Comparison of ENCODE assay signal across 11 mouse cellular contexts in the genomic region with DNA sequence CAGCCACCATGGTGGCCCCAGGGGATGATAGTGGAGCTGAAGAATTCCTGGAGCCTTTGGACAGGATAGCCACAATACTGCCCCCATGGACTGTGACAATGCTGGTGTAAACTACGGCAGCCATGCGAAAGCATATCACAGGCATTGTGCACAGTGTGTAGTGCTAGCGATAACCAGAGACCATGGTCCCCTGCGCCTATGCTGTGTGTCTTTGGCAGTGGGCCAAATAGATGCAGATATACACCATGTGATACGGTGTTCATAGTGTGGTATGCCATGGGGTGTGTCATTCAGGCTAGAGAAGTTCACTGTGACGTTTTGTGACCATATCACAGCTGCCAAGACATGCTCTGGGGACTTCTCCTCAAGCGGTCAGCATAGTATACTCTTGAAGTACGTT.
DNase-seq lines count a peak whose midpoint lies in the region; ATAC-seq and TF ChIP-seq lines count a peak whose summit lies in the region.
"Had no signal": no experiment of that assay in that cellular context is flagged by ENCODE, and none has a peak within 500 bp of the region (broad histone marks: within the 10 kb centered on the region; RNA-seq: fewer than 3 reads in every experiment).

No protein-coding gene starts in this region.

- H3K4me1 ChIP-seq in heart, embryonic 14.5 days (ENCODE audit: control insufficient read depth in 2 of 2, insufficient read depth in 2 of 2, low read length in 2 of 2) = peaks cover 28 to 42% of the 10 kb centered on the region in 2 experiments
- peaks cover 39% of the 10 kb centered on the region for H3K4me1 ChIP-seq in heart, embryonic 10.5 days
- H3K4me1 ChIP-seq in midbrain, embryonic 13.5 days (replicated peaks) = peaks cover 25% of the 10 kb centered on the region
- peaks cover 16% of the 10 kb centered on the region for H3K4me1 ChIP-seq in midbrain, embryonic 10.5 days
- H3K4me1 ChIP-seq in limb, embryonic 10.5 days = peaks cover 30% of the 10 kb centered on the region
- no peaks in the 10 kb centered on the region for H3K4me1 ChIP-seq in stomach, postnatal 0 days (replicated peaks; ENCODE audit: control insufficient read depth, insufficient read depth)

- DNase-seq in heart, embryonic 10.5 days (ENCODE audit: low spot score) = no peak
- no peak for DNase-seq in midbrain, embryonic 10.5 days (ENCODE audit: low spot score)
- no peak for DNase-seq in limb, embryonic 10.5 days (ENCODE audit: low spot score)
- DNase-seq in stomach, postnatal 0 days (ENCODE audit: low spot score) = peak; percentile 53
- DNase-seq in adrenal gland, postnatal 4 days (ENCODE audit: low spot score in 2 of 2) = no peak
- DNase-seq: cerebellum, postnatal 25 days; right cerebral cortex, adult 18-20 months had no signal

- 20% methylated on average over 8 of the region's 8 CpGs for WGBS in heart, embryonic 14.5 days
- 44% methylated on average over 8 of the region's 8 CpGs for WGBS in heart, embryonic 10.5 days
- WGBS in midbrain, embryonic 13.5 days = 67% methylated on average over 8 of the region's 8 CpGs
- 89% methylated on average over 8 of the region's 8 CpGs for WGBS in midbrain, embryonic 10.5 days
- WGBS in limb, embryonic 10.5 days = 91% methylated on average over 8 of the region's 8 CpGs
- 47% methylated on average over 8 of the region's 8 CpGs for whole genome bisulfite sequencing in stomach, postnatal 0 days

- ATAC-seq in heart, embryonic 14.5 days (ENCODE audit: insufficient number of reproducible peaks, insufficient read depth, low FRiP score, low read depth) = peak; percentile 71
- ATAC-seq in midbrain, embryonic 13.5 days = peak; percentile 70
- peak; percentile 84 for ATAC-seq in stomach, postnatal 0 days (ENCODE audit: low FRiP score, low TSS enrichment)
- no peak for ATAC-seq in CD4-positive, CD25-positive, alpha-beta regulatory T cell, adult 4 months

- H3K27ac ChIP-seq in heart, embryonic 14.5 days (replicated peaks in 1 of 2; ENCODE audit: control insufficient read depth in 1 of 2, insufficient read depth in 1 of 2, low read depth in 2 of 2, low read length in 2 of 2) = peak overlapping the region; percentile 14 to 61; a peak in 2 of 4 replicates
- H3K27ac ChIP-seq in heart, embryonic 10.5 days = no peak overlapping the region
- no peak overlapping the region for H3K27ac ChIP-seq in midbrain, embryonic 13.5 days
- H3K27ac ChIP-seq in midbrain, embryonic 10.5 days (replicated peaks) = no peak overlapping the region
- peak overlapping the region; percentile 77 for H3K27ac ChIP-seq in limb, embryonic 10.5 days
- no peak overlapping the region for H3K27ac ChIP-seq in stomach, postnatal 0 days (replicated peaks)

- no peak overlapping the region for H3K9ac ChIP-seq in heart, embryonic 14.5 days (ENCODE audit: low read length)
- no peak overlapping the region for H3K9ac ChIP-seq in midbrain, embryonic 13.5 days (replicated peaks)
- H3K9ac ChIP-seq in stomach, postnatal 0 days (ENCODE audit: low read length) = no peak overlapping the region

- no peak for TF ChIP-seq CTCF in stomach, postnatal 0 days (IDR thresholded peaks at IDR 0.05; ENCODE audit: low read depth)

- H3K4me2 ChIP-seq in heart, embryonic 14.5 days (ENCODE audit: low read length) = peak overlapping the region; percentile 31
- H3K4me2 ChIP-seq in midbrain, embryonic 13.5 days (replicated peaks) = no peak overlapping the region
- H3K4me2 ChIP-seq in stomach, postnatal 0 days (replicated peaks; ENCODE audit: low read depth) = no peak overlapping the region
- H3K4me2 ChIP-seq: liver, embryonic 11.5 days had no signal

- no peaks in the 10 kb centered on the region for H3K27me3 ChIP-seq in heart, embryonic 14.5 days (ENCODE audit: control insufficient read depth, insufficient read depth, low read length)
- H3K27me3 ChIP-seq in heart, embryonic 10.5 days (ENCODE audit: insufficient read depth, poor library complexity, severe bottlenecking) = no peaks in the 10 kb centered on the region
- H3K27me3 ChIP-seq in midbrain, embryonic 13.5 days = no peaks in the 10 kb centered on the region
- H3K27me3 ChIP-seq in midbrain, embryonic 10.5 days (ENCODE audit: low read depth, poor library complexity, severe bottlenecking) = no peaks in the 10 kb centered on the region
- no peaks in the 10 kb centered on the region for H3K27me3 ChIP-seq in limb, embryonic 10.5 days (ENCODE audit: low read depth, poor library complexity, severe bottlenecking)
- H3K27me3 ChIP-seq in stomach, postnatal 0 days (ENCODE audit: control insufficient read depth, insufficient read depth, low read length) = no peaks in the 10 kb centered on the region

- no peak overlapping the region for H3K4me3 ChIP-seq in heart, embryonic 14.5 days (ENCODE audit: control insufficient read depth in 1 of 2, insufficient read depth in 1 of 2, low read depth in 1 of 2, low read length in 2 of 2)
- no peak overlapping the region for H3K4me3 ChIP-seq in heart, embryonic 10.5 days
- H3K4me3 ChIP-seq in midbrain, embryonic 13.5 days (replicated peaks) = no peak overlapping the region
- no peak overlapping the region for H3K4me3 ChIP-seq in midbrain, embryonic 10.5 days
- H3K4me3 ChIP-seq in limb, embryonic 10.5 days = no peak overlapping the region
- H3K4me3 ChIP-seq in stomach, postnatal 0 days (ENCODE audit: low read depth, low read length) = no peak overlapping the region

- peaks cover 9% of the 10 kb centered on the region; the same call in 1 of the 2 replicates for H3K9me3 ChIP-seq in heart, embryonic 14.5 days (ENCODE audit: control insufficient read depth, low read length)
- H3K9me3 ChIP-seq in heart, embryonic 10.5 days = peaks cover 3% of the 10 kb centered on the region
- no peaks in the 10 kb centered on the region for H3K9me3 ChIP-seq in midbrain, embryonic 13.5 days
- peaks cover 15% of the 10 kb centered on the region; the same call in 1 of the 2 replicates for H3K9me3 ChIP-seq in midbrain, embryonic 10.5 days (replicated peaks)
- H3K9me3 ChIP-seq in limb, embryonic 10.5 days (replicated peaks) = no peaks in the 10 kb centered on the region
- H3K9me3 ChIP-seq in stomach, postnatal 0 days (ENCODE audit: control insufficient read depth, low read length) = no peaks in the 10 kb centered on the region

- no peaks in the 10 kb centered on the region for H3K36me3 ChIP-seq in heart, embryonic 14.5 days (ENCODE audit: control insufficient read depth, insufficient read depth, low read length)
- H3K36me3 ChIP-seq in heart, embryonic 10.5 days = peaks cover 11% of the 10 kb centered on the region; the same call in 1 of the 2 replicates
- H3K36me3 ChIP-seq in midbrain, embryonic 13.5 days = 0 out of 2 replicates have a peak, but pooled peaks cover 4% of the 10 kb centered on the region
- H3K36me3 ChIP-seq in midbrain, embryonic 10.5 days = no peaks in the 10 kb centered on the region
- peaks cover 34% of the 10 kb centered on the region for H3K36me3 ChIP-seq in limb, embryonic 10.5 days
- H3K36me3 ChIP-seq in stomach, postnatal 0 days (ENCODE audit: control insufficient read depth, insufficient read depth, low read length) = no peaks in the 10 kb centered on the region

- TF ChIP-seq EP300 in stomach, postnatal 0 days (optimal IDR thresholded peaks at IDR 0.05) = no peak

Comparison
In these comparisons a context has a peak if more than half of its experiments do, and no peak if none do; other contexts are left out.
1. H3K27ac ChIP-seq: peak in heart, embryonic 14.5 days (2 of 2) and limb, embryonic 10.5 days (single experiment); none in heart, embryonic 10.5 days (single experiment), midbrain, embryonic 13.5 days (single experiment), midbrain, embryonic 10.5 days (single experiment) and stomach, postnatal 0 days (single experiment).